Mouse (Mus musculus) heart, embryonic 15.5 days (tissue): ENCODE data around the gene C130074G19Rik. TPM values are rescaled to one million over a fixed set of nuclear protein-coding genes. Genes with fewer than 3 reads are reported as not detected.

ENCODE experiments used
- ATAC-seq: fragments of 200-750 bp; cut with Nextera tagmentation; replicated peaks from 2 replicates; pipeline ENCODE4 v1.8.0; 2017; ENCODE audit warnings: low read depth, moderate TSS enrichment; ENCODE audit not compliant: insufficient number of reproducible peaks, insufficient read depth, low FRiP score
- H3K27ac ChIP-seq: fragments of 300-500 bp; sonication (generic); 2 replicates; pipeline ENCODE4 v1.5.1; 2015; ENCODE audit warnings: mild to moderate bottlenecking, inconsistent platforms
- H3K27me3 ChIP-seq: fragments of 300-500 bp; sonication (generic); 2 replicates; pipeline ENCODE4 v1.6.1; 2015; ENCODE audit warnings: inconsistent platforms
- H3K36me3 ChIP-seq: fragments of 300-500 bp; sonication (generic); 2 replicates; pipeline ENCODE4 v1.6.1; 2015; ENCODE audit warnings: mild to moderate bottlenecking, inconsistent platforms
- H3K4me1 ChIP-seq: fragments of 300-500 bp; sonication (generic); replicated peaks from 2 replicates; pipeline ENCODE4 v1.6.1; 2015; ENCODE audit warnings: inconsistent platforms
- H3K4me2 ChIP-seq: fragments of 300-500 bp; sonication (generic); 2 replicates; pipeline ENCODE4 v1.6.1; 2015; ENCODE audit warnings: inconsistent platforms, mild to moderate bottlenecking, moderate library complexity
- H3K4me3 ChIP-seq: fragments of 300-500 bp; sonication (generic); 2 replicates; pipeline ENCODE4 v1.5.1; 2015; ENCODE audit warnings: mild to moderate bottlenecking, inconsistent platforms
- H3K9ac ChIP-seq: fragments of 300-500 bp; sonication (generic); 2 replicates; pipeline ENCODE4 v1.6.1; 2015; ENCODE audit warnings: mild to moderate bottlenecking, inconsistent platforms
- H3K9me3 ChIP-seq: fragments of 300-500 bp; sonication (generic); replicated peaks from 2 replicates; pipeline ENCODE4 v1.6.1; 2016; ENCODE audit warnings: inconsistent platforms
- WGBS: fragments of 180-500 bp; shearing (Covaris S2); methylation state at CpG from one replicate; pipeline ENCODE4 v1.1.7; 2015; ENCODE audit warnings: mixed read lengths; 5-methylcytosine and 5-hydroxymethylcytosine counted together
- polyA plus RNA-seq: library from polyadenylated mRNA; unstranded; fragments of >200 nt; fragmentation: Nextera tagmentation; extraction: Ambion mirVana; gene quantifications from 2 replicates; pipeline ENCODE4 v1.2.1, GENCODE M21; 2015

C130074G19Rik gene
- polyA plus RNA-seq: 0.93 and 1.4 TPM in 2 replicates

- Histone ChIP-seq H3K4me3 (peak within 1 kb of the TSS; percentile 58), H3K27me3 (peaks cover 43% of the 10 kb centered on the region), H3K9me3 (no peaks in the 10 kb centered on the region), H3K9ac (peak within 1 kb of the TSS; percentile 53), H3K4me1 (peaks cover 9% of the 10 kb centered on the region), H3K36me3 (no peaks in the 10 kb centered on the region), H3K4me2 (peak within 1 kb of the TSS; percentile 81), H3K27ac (no peak within 1 kb of the TSS)
- peak; percentile 84 for ATAC-seq
- 3% methylated on average over 77 of the region's 77 CpGs for WGBS
Measured at GRCm38 (mm10) chr1:184882281-184883268, at the start of gene C130074G19Rik. C130074G19Rik (minus strand) TSS chr1:184883218.

GRCm38 (mm10) chr1:184931097-184931496, 48.1 kb upstream of the C130074G19Rik start:
- Histone ChIP-seq H3K27ac (no peak overlapping the region), H3K4me3 (no peak overlapping the region), H3K4me1 (no peaks in the 10 kb centered on the region), H3K9ac (no peak overlapping the region), H3K36me3 (0 out of 2 replicates have a peak, but pooled peaks cover 3% of the 10 kb centered on the region), H3K4me2 (no peak overlapping the region), H3K27me3 (no peaks in the 10 kb centered on the region), H3K9me3 (no peaks in the 10 kb centered on the region)
- WGBS: 87% methylated on average over 6 of the region's 6 CpGs
- ATAC-seq: no peak

- Histone ChIP-seq H3K9ac (no peak overlapping the region), H3K4me1 (no peaks in the 10 kb centered on the region), H3K27ac (no peak overlapping the region), H3K27me3 (no peaks in the 10 kb centered on the region), H3K4me2 (no peak overlapping the region), H3K4me3 (no peak overlapping the region), H3K36me3 (0 out of 2 replicates have a peak, but pooled peaks cover 3% of the 10 kb centered on the region), H3K9me3 (no peaks in the 10 kb centered on the region)
- ATAC-seq: no peak
- WGBS: 77% methylated on average over 1 of the region's 1 CpGs
Measured at GRCm38 (mm10) chr1:184928382-184928781, 45.4 kb upstream of the C130074G19Rik start.

GRCm38 (mm10) chr1:184927911-184928310, 44.9 kb upstream of the C130074G19Rik start:
- H3K36me3 ChIP-seq: 0 out of 2 replicates have a peak, but pooled peaks cover 3% of the 10 kb centered on the region
- no peak overlapping the region for H3K9ac ChIP-seq
- no peak overlapping the region for H3K27ac ChIP-seq
- no peaks in the 10 kb centered on the region for H3K9me3 ChIP-seq
- H3K4me3 ChIP-seq: no peak overlapping the region
- H3K4me2 ChIP-seq: no peak overlapping the region
- no peaks in the 10 kb centered on the region for H3K4me1 ChIP-seq
- no peak for ATAC-seq
- H3K27me3 ChIP-seq: no peaks in the 10 kb centered on the region
- 85% methylated on average over 1 of the region's 1 CpGs for WGBS

GRCm38 (mm10) chr1:184922824-184923223, 39.8 kb upstream of the C130074G19Rik start:
- Histone ChIP-seq H3K27me3 (no peaks in the 10 kb centered on the region), H3K36me3 (peaks cover 15% of the 10 kb centered on the region; the same call in 1 of the 2 replicates), H3K27ac (no peak overlapping the region), H3K4me2 (no peak overlapping the region), H3K4me1 (no peaks in the 10 kb centered on the region), H3K9me3 (no peaks in the 10 kb centered on the region), H3K9ac (no peak overlapping the region), H3K4me3 (no peak overlapping the region)
- ATAC-seq: no peak
- 80% methylated on average over 13 of the region's 13 CpGs for WGBS

- 68% methylated on average over 5 of the region's 5 CpGs for WGBS
Measured at GRCm38 (mm10) chr1:184920057-184920456, 37.0 kb upstream of the C130074G19Rik start.

GRCm38 (mm10) chr1:184918227-184918888, 35.3 kb upstream of the C130074G19Rik start:
- H3K36me3 ChIP-seq: peaks cover 12% of the 10 kb centered on the region; the same call in 1 of the 2 replicates
- H3K27me3 ChIP-seq: no peaks in the 10 kb centered on the region
- H3K4me2 ChIP-seq: no peak overlapping the region
- H3K9me3 ChIP-seq: no peaks in the 10 kb centered on the region
- no peak overlapping the region for H3K4me3 ChIP-seq
- no peak overlapping the region for H3K27ac ChIP-seq
- WGBS: 86% methylated on average over 5 of the region's 5 CpGs
- ATAC-seq: no peak
- H3K4me1 ChIP-seq: no peaks in the 10 kb centered on the region
- H3K9ac ChIP-seq: no peak overlapping the region

More at GRCm38 (mm10) chr1:184920057-184920456, 37.0 kb upstream of the C130074G19Rik start:
- Histone ChIP-seq H3K27ac (no peak overlapping the region), H3K4me3 (no peak overlapping the region), H3K36me3 (peaks cover 12% of the 10 kb centered on the region; the same call in 1 of the 2 replicates), H3K9ac (no peak overlapping the region), H3K9me3 (no peaks in the 10 kb centered on the region), H3K4me1 (no peaks in the 10 kb centered on the region), H3K4me2 (no peak overlapping the region), H3K27me3 (no peaks in the 10 kb centered on the region)
- no peak for ATAC-seq

GRCm38 (mm10) chr1:184912336-184912735, 29.3 kb upstream of the C130074G19Rik start:
- Histone ChIP-seq H3K36me3 (peaks cover 12% of the 10 kb centered on the region), H3K27me3 (no peaks in the 10 kb centered on the region), H3K4me3 (no peak overlapping the region), H3K27ac (no peak overlapping the region), H3K4me1 (no peaks in the 10 kb centered on the region), H3K9ac (no peak overlapping the region), H3K4me2 (no peak overlapping the region), H3K9me3 (no peaks in the 10 kb centered on the region)
- ATAC-seq: no peak
- WGBS: 88% methylated on average over 18 of the region's 18 CpGs

GRCm38 (mm10) chr1:184911861-184912260, 28.8 kb upstream of the C130074G19Rik start:
- Histone ChIP-seq H3K4me2 (no peak overlapping the region), H3K27ac (no peak overlapping the region), H3K4me1 (no peaks in the 10 kb centered on the region), H3K9ac (no peak overlapping the region), H3K36me3 (peaks cover 12% of the 10 kb centered on the region), H3K4me3 (no peak overlapping the region), H3K9me3 (no peaks in the 10 kb centered on the region), H3K27me3 (no peaks in the 10 kb centered on the region)
- WGBS: 59% methylated on average over 6 of the region's 6 CpGs
- ATAC-seq: no peak

GRCm38 (mm10) chr1:184908558-184908957, 25.5 kb upstream of the C130074G19Rik start:
- Histone ChIP-seq H3K27ac (no peak overlapping the region), H3K4me3 (no peak overlapping the region), H3K9ac (no peak overlapping the region), H3K4me1 (no peaks in the 10 kb centered on the region), H3K9me3 (no peaks in the 10 kb centered on the region), H3K4me2 (no peak overlapping the region), H3K27me3 (no peaks in the 10 kb centered on the region), H3K36me3 (peaks cover 12% of the 10 kb centered on the region)
- 70% methylated on average over 9 of the region's 9 CpGs for WGBS
- no peak for ATAC-seq
